Mouse (Mus musculus) neural tube, embryonic 13.5 days (tissue): ENCODE measurements at regions not wholly inside any gene's neighbourhood (a gene's known extent, or its start where the extent isn't known, plus 50 kb on each side); places are given as distances from the start of the nearest gene placed in this dataset.
"Not testable (repeated sequence)": the region's sequence is repeated elsewhere in the genome, so short reads cannot be mapped to it uniquely, and the experiment has no call there.

Source experiments
- ATAC-seq: fragments of 200-750 bp; cut with Nextera tagmentation; 2 replicates; pipeline ENCODE4 v1.8.0; 2017; ENCODE audit warnings: low read depth, mild to moderate bottlenecking, moderate TSS enrichment, moderate library complexity
- H3K27ac ChIP-seq: fragments of 300-500 bp; sonication (generic); replicated peaks from 2 replicates; pipeline ENCODE4 v1.5.1; 2015; ENCODE audit warnings: moderate library complexity, mild to moderate bottlenecking, inconsistent platforms
- H3K27me3 ChIP-seq: fragments of 300-500 bp; sonication (generic); 2 replicates; pipeline ENCODE4 v1.6.1; 2015; ENCODE audit warnings: mild to moderate bottlenecking, inconsistent platforms
- H3K36me3 ChIP-seq: fragments of 300-500 bp; sonication (generic); 2 replicates; pipeline ENCODE4 v1.6.1; 2015; ENCODE audit warnings: mild to moderate bottlenecking, inconsistent platforms
- H3K4me1 ChIP-seq: fragments of 300-500 bp; sonication (generic); replicated peaks from 2 replicates; pipeline ENCODE4 v1.6.1; 2015; ENCODE audit warnings: inconsistent platforms
- H3K4me2 ChIP-seq: fragments of 300-500 bp; sonication (generic); 2 replicates; pipeline ENCODE4 v1.6.1; 2015; ENCODE audit warnings: inconsistent platforms, mild to moderate bottlenecking, moderate library complexity
- H3K4me3 ChIP-seq: fragments of 300-500 bp; sonication (generic); 2 replicates; pipeline ENCODE4 v1.5.1; 2015; ENCODE audit warnings: mild to moderate bottlenecking, inconsistent platforms
- H3K9ac ChIP-seq: fragments of 300-500 bp; sonication (generic); 2 replicates; pipeline ENCODE4 v1.6.1; 2015; ENCODE audit warnings: moderate library complexity, mild to moderate bottlenecking, inconsistent platforms
- H3K9me3 ChIP-seq: fragments of 300-500 bp; sonication (generic); 2 replicates; pipeline ENCODE4 v1.6.1; 2016; ENCODE audit warnings: inconsistent platforms
- WGBS: fragments of 180-500 bp; shearing (Covaris S2); methylation state at CpG from one replicate; pipeline ENCODE4 v1.1.7; 2015; 5-methylcytosine and 5-hydroxymethylcytosine counted together

GRCm38 (mm10) chr16:65629186-65629585 is 66.7 kb upstream of the Chmp2b start:
- H3K9me3 ChIP-seq = no peaks in the 10 kb centered on the region
- H3K27me3 ChIP-seq = no peaks in the 10 kb centered on the region
- no peak overlapping the region for H3K4me2 ChIP-seq
- H3K27ac ChIP-seq = no peak overlapping the region
- no peaks in the 10 kb centered on the region for H3K4me1 ChIP-seq
- 12% methylated on average over 10 of the region's 10 CpGs for WGBS
- H3K9ac ChIP-seq = no peak overlapping the region
- H3K36me3 ChIP-seq = no peaks in the 10 kb centered on the region
- no peak overlapping the region for H3K4me3 ChIP-seq
- 0 out of 2 replicates have a peak, but pooled peaks have one; percentile 19 for ATAC-seq

GRCm38 (mm10) chr16:65631680-65632079 is 69.2 kb upstream of the Chmp2b start:
- Histone ChIP-seq H3K27ac (no peak overlapping the region), H3K36me3 (no peaks in the 10 kb centered on the region), H3K4me1 (no peaks in the 10 kb centered on the region), H3K27me3 (no peaks in the 10 kb centered on the region), H3K9me3 (no peaks in the 10 kb centered on the region), H3K4me2 (no peak overlapping the region), H3K4me3 (no peak overlapping the region), H3K9ac (no peak overlapping the region)
- ATAC-seq = no peak
- WGBS = 66% methylated on average over 5 of the region's 5 CpGs

GRCm38 (mm10) chr16:65646741-65647140 is 84.2 kb upstream of the Chmp2b start:
- not testable (repeated sequence) for ATAC-seq

GRCm38 (mm10) chr16:65649061-65649460 is 86.5 kb upstream of the Chmp2b start:
- no peaks in the 10 kb centered on the region for H3K36me3 ChIP-seq
- no peak overlapping the region for H3K4me3 ChIP-seq
- no peaks in the 10 kb centered on the region for H3K27me3 ChIP-seq
- ATAC-seq = no peak
- no peak overlapping the region for H3K9ac ChIP-seq
- H3K27ac ChIP-seq = no peak overlapping the region
- H3K4me2 ChIP-seq = no peak overlapping the region
- WGBS = 54% methylated on average over 3 of the region's 3 CpGs
- no peaks in the 10 kb centered on the region for H3K4me1 ChIP-seq
- no peaks in the 10 kb centered on the region for H3K9me3 ChIP-seq

More at GRCm38 (mm10) chr16:65646741-65647140, 84.2 kb upstream of the Chmp2b start:
- H3K4me3 ChIP-seq, H3K36me3 ChIP-seq, H3K27me3 ChIP-seq, H3K4me2 ChIP-seq, H3K9ac ChIP-seq, H3K27ac ChIP-seq, H3K4me1 ChIP-seq, H3K9me3 ChIP-seq: not testable (repeated sequence)
- WGBS = 93% methylated on average over 3 of the region's 3 CpGs

GRCm38 (mm10) chr16:65655490-65655889 is 93.0 kb upstream of the Chmp2b start:
- Histone ChIP-seq H3K4me2 (no peak overlapping the region), H3K4me1 (no peaks in the 10 kb centered on the region), H3K27me3 (no peaks in the 10 kb centered on the region), H3K27ac (no peak overlapping the region), H3K9me3 (no peaks in the 10 kb centered on the region), H3K36me3 (no peaks in the 10 kb centered on the region), H3K9ac (no peak overlapping the region), H3K4me3 (no peak overlapping the region)
- no peak for ATAC-seq

- Histone ChIP-seq H3K36me3 (no peaks in the 10 kb centered on the region), H3K9me3 (no peaks in the 10 kb centered on the region), H3K27ac (no peak overlapping the region), H3K4me1 (no peaks in the 10 kb centered on the region), H3K27me3 (no peaks in the 10 kb centered on the region), H3K4me2 (no peak overlapping the region), H3K9ac (no peak overlapping the region), H3K4me3 (no peak overlapping the region)
- ATAC-seq = no peak
- 46% methylated on average over 2 of the region's 2 CpGs for WGBS
These were observed 95.3 kb upstream of the Chmp2b start for GRCm38 (mm10) chr16:65657829-65658228.

GRCm38 (mm10) chr16:65664787-65665186 is 102.3 kb upstream of the Chmp2b start:
- no peak overlapping the region for H3K27ac ChIP-seq
- no peak overlapping the region for H3K4me2 ChIP-seq
- 67% methylated on average over 3 of the region's 3 CpGs for WGBS
- no peak for ATAC-seq
- no peaks in the 10 kb centered on the region for H3K27me3 ChIP-seq
- no peak overlapping the region for H3K4me3 ChIP-seq
- no peaks in the 10 kb centered on the region for H3K9me3 ChIP-seq
- H3K36me3 ChIP-seq = no peaks in the 10 kb centered on the region
- no peaks in the 10 kb centered on the region for H3K4me1 ChIP-seq
- no peak overlapping the region for H3K9ac ChIP-seq

GRCm38 (mm10) chr16:65672116-65672515 is 109.6 kb upstream of the Chmp2b start:
- Histone ChIP-seq H3K4me3 (no peak overlapping the region), H3K9ac (no peak overlapping the region), H3K27me3 (no peaks in the 10 kb centered on the region), H3K4me2 (no peak overlapping the region), H3K27ac (no peak overlapping the region), H3K9me3 (no peaks in the 10 kb centered on the region), H3K4me1 (no peaks in the 10 kb centered on the region), H3K36me3 (no peaks in the 10 kb centered on the region)
- ATAC-seq = no peak
- WGBS = 92% methylated on average over 2 of the region's 2 CpGs

- Histone ChIP-seq H3K27ac (peak overlapping the region; percentile 67), H3K9ac (no peak overlapping the region), H3K36me3 (no peaks in the 10 kb centered on the region), H3K9me3 (no peaks in the 10 kb centered on the region), H3K4me1 (no peaks in the 10 kb centered on the region), H3K4me3 (no peak overlapping the region), H3K27me3 (no peaks in the 10 kb centered on the region), H3K4me2 (no peak overlapping the region)
- 50% methylated on average over 7 of the region's 7 CpGs for WGBS
- peak; percentile 88 for ATAC-seq
These were observed 120.6 kb upstream of the Chmp2b start for GRCm38 (mm10) chr16:65683089-65683488.

- H3K9me3 ChIP-seq = no peaks in the 10 kb centered on the region
- no peak overlapping the region for H3K4me3 ChIP-seq
- H3K36me3 ChIP-seq = no peaks in the 10 kb centered on the region
- H3K27ac ChIP-seq = peak overlapping the region; percentile 67
- H3K27me3 ChIP-seq = no peaks in the 10 kb centered on the region
- H3K9ac ChIP-seq = no peak overlapping the region
- peak; percentile 91 for ATAC-seq
- H3K4me2 ChIP-seq = no peak overlapping the region
- no peaks in the 10 kb centered on the region for H3K4me1 ChIP-seq
These were observed 121.3 kb upstream of the Chmp2b start for GRCm38 (mm10) chr16:65683703-65684320.

GRCm38 (mm10) chr16:65693626-65694025 is 121.4 kb upstream of the Vgll3 start:
- no peak overlapping the region for H3K4me3 ChIP-seq
- H3K4me2 ChIP-seq = no peak overlapping the region
- H3K9ac ChIP-seq = no peak overlapping the region
- H3K27ac ChIP-seq = peak overlapping the region; percentile 64; the same call in 1 of the 2 replicates
- ATAC-seq = no peak
- H3K4me1 ChIP-seq = no peaks in the 10 kb centered on the region; the same call in 1 of the 2 replicates
- no peaks in the 10 kb centered on the region for H3K9me3 ChIP-seq
- no peaks in the 10 kb centered on the region for H3K36me3 ChIP-seq
- H3K27me3 ChIP-seq = no peaks in the 10 kb centered on the region
- WGBS = 59% methylated on average over 2 of the region's 2 CpGs

- no peak overlapping the region for H3K4me2 ChIP-seq
- H3K36me3 ChIP-seq = no peaks in the 10 kb centered on the region
- no peaks in the 10 kb centered on the region for H3K27me3 ChIP-seq
- no peak for ATAC-seq
- no peak overlapping the region for H3K9ac ChIP-seq
- no peak overlapping the region for H3K27ac ChIP-seq
- H3K4me3 ChIP-seq = no peak overlapping the region
- H3K4me1 ChIP-seq = no peaks in the 10 kb centered on the region
- H3K9me3 ChIP-seq = no peaks in the 10 kb centered on the region
These were observed 99.4 kb upstream of the Vgll3 start for GRCm38 (mm10) chr16:65715631-65716030.

GRCm38 (mm10) chr16:65718791-65719472 is 96.1 kb upstream of the Vgll3 start:
- 73% methylated on average over 6 of the region's 6 CpGs for WGBS
- no peaks in the 10 kb centered on the region for H3K36me3 ChIP-seq
- no peak overlapping the region for H3K4me3 ChIP-seq
- H3K27ac ChIP-seq = no peak overlapping the region
- H3K4me1 ChIP-seq = peaks cover 5% of the 10 kb centered on the region
- ATAC-seq = no peak
- H3K9ac ChIP-seq = no peak overlapping the region
- H3K27me3 ChIP-seq = no peaks in the 10 kb centered on the region
- no peak overlapping the region for H3K4me2 ChIP-seq
- H3K9me3 ChIP-seq = no peaks in the 10 kb centered on the region
